Mouse (Mus musculus) ovary, postnatal 36 days (tissue): ENCODE results near the gene Slc26a6.

Experiments
- DNase-seq: peaks from one replicate; pipeline ENCODE4 v3.0.0; 2022; ENCODE audit warnings: low spot score, mixed read lengths

The Slc26a6 gene

GRCm38 (mm10) chr9:108847374-108847773, 5.7 kb upstream of the Slc26a6 start:
- no peak for DNase-seq

- no peak for DNase-seq
Observed at GRCm38 (mm10) chr9:108848419-108848818, 4.7 kb upstream of the Slc26a6 start.

DNA sequence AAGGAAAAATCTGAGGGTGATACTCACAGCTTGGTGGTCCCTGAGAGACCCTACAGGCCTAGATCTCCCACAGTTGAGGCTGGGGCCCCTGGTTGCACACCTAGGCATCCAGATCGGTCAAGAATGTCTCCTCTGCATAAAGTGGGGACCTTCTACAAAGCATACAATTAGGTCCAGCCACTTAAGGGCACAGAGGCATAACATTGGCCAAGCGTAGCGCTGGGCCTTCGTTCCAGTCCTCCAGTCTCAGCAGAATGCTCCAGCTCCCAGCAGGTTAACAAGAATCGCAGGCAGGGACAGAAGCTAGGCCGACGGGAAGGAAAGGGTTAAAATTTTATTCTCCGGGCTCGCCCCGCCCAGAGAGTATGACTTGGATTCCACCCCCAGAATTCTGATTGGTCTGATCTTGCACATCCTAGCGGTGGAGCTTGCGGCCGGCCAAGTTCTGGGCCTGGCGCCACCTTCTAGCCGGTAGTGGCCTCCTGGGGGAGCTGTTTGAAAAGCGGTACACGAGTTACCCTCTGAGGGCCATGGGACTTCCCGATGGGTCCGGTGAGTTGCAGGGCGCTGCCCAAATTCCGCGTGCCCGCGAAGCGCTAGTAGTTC, 655 bp downstream of the Slc26a6 start:
- DNase-seq = peak; percentile 89

DNA sequence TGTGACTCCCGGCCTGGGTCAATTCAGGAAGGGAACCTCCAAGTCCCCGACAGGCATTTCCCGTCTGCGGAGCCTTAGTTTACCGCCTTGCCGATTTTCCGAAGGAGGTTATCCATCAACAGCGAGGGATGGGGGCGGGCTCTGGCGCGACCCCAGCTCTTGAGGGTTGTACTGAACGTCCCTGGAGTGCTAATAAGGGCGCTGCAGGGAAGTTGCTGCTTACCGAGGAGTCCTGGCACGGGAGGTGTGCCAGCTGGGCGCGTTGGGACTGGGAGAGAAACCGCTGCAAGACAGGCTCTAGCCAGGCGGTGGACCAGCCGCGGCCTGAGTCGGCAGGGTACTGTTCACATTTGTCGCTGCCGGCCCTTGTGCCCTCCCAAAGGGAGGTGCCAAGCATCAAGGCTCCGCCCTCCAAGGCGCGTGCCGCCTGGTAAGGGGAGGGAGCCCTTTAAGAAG, 1.2 kb downstream of the Slc26a6 start:
- peak; percentile 87 for DNase-seq

- DNase-seq = no peak
Observed at GRCm38 (mm10) chr9:108855335-108855734, 2.3 kb downstream of the Slc26a6 start.

DNA sequence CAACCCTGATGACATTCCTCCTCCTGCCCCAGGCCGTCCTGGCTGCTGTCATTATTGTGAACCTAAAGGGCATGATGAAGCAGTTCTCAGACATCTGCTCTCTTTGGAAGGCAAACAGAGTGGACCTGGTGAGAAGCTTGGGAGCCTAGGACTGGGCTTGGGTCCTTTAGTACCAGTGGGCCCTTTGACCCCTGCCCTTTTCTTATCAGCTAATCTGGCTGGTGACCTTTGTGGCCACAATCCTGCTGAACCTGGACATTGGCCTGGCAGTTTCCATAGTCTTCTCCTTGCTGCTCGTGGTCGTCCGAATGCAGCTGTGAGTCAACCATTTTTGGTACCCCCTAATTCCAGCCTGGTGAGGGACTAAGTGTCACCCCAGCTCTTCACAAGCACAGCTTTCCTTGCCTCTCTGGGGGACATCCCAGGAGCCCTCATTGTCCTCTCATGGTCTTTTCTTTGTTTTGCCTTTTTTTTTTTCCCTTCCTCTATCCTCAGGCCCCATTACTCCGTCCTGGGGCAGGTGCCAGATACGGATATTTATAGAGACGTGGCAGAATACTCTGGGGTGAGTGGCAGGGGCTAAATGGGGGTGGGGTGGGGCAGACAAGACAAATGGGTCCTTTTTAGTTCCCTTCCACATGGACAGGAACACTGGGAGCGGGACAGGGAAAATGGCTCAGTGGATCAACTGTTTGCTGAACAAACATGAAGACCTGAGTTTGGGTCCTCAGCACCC, 5.9 kb downstream of the Slc26a6 start:
- DNase-seq = no peak

- DNase-seq = no peak
Observed at GRCm38 (mm10) chr9:108912308-108912707, 59.2 kb downstream of the Slc26a6 start.

GRCm38 (mm10) chr9:108913161-108913560, 60.1 kb downstream of the Slc26a6 start:
- DNase-seq = no peak

- DNase-seq = no peak
Observed at GRCm38 (mm10) chr9:108913621-108914020, 60.5 kb downstream of the Slc26a6 start.

DNA sequence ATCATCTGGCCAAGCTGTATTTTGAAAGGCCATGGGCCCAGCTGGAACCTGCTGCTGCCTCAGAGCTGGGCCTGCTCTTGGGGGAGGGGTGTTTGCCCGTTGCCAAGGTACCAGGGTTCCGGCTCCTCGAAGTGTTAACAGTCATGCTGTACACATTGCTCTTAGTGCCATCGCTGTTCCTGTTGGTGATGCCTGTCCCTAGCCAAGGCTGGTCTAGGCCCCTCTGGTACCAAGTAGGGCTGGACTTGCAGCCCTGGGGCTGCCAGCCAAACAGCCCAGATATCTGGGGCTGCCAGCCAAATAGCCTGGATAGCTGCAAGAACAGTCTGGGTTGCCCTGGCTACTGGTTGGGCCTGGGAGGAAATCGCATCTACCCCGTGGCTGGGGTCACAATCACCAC, 61.4 kb downstream of the Slc26a6 start, which contains the start of gene Tmem89:
Gene Tmem89 (plus strand): TSS at position 129 of the 400 bp plus-strand sequence.
- no peak for DNase-seq

- no peak for DNase-seq
Observed at GRCm38 (mm10) chr9:108925897-108926296, 72.8 kb downstream of the Slc26a6 start.

GRCm38 (mm10) chr9:108928424-108928823, 75.3 kb downstream of the Slc26a6 start:
- DNase-seq = no peak

GRCm38 (mm10) chr9:108935991-108936390, 82.9 kb downstream of the Slc26a6 start:
- DNase-seq = no peak

GRCm38 (mm10) chr9:108936418-108937364, 83.6 kb downstream of the Slc26a6 start, which contains the start of gene Uqcrc1:
Gene Uqcrc1, plus strand, starts transcription at chr9:108936633.
- DNase-seq = peak; percentile 94

GRCm38 (mm10) chr9:108945111-108945510, 92.0 kb downstream of the Slc26a6 start:
- no peak for DNase-seq

GRCm38 (mm10) chr9:108945608-108946007, 92.5 kb downstream of the Slc26a6 start:
- DNase-seq = no peak

DNA sequence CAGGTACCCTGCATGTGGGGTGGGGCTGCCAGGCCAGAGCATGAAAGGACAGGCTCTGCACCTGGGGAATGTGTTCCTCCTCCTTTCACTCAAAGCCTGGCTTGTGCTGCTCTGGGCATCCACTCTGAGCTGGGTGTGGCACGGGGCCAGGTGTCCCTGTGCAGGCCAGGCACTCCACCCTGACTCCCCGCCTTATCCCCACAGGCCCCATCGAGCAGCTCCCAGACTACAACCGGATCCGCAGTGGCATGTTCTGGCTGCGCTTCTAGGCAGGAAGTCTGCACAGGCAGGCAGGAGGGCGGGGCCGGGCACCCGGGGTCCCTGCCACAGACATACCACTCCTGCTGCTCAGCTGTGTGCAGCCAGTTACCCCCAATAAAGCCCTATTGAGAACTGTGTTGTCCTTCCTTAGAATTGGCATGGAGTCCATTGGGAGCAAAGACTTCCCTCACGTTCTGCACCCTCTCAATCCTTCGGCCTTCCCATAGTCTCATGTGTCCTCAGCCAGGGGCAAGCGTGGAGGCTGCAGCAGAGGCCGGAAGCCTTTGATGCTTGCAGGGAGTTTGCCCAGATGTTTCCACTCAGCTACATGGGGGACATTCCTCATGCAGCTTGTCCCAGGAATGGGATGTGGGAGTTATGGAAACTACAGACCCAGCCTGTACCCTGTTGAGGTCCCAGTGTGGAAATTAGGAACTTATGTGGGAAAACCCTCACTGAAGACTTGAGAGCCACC, 96.3 kb downstream of the Slc26a6 start:
- no peak for DNase-seq

- DNase-seq = no peak
Observed at GRCm38 (mm10) chr9:108949967-108950728, 97.1 kb downstream of the Slc26a6 start.

- no peak for DNase-seq
Observed at GRCm38 (mm10) chr9:108953081-108953636, 100.1 kb downstream of the Slc26a6 start, which contains the start of gene Col7a1. Gene Col7a1, plus strand, starts transcription at chr9:108953586.

GRCm38 (mm10) chr9:108955241-108955640, 102.2 kb downstream of the Slc26a6 start:
- no peak for DNase-seq
